Mouse (Mus musculus) adrenal gland, adult 2 months (tissue): Measurements from ENCODE around the gene Zfp87. TPM values are rescaled to one million over a fixed set of nuclear protein-coding genes. Genes with fewer than 3 reads are reported as not detected.
A peak's percentile ranks its signal among the peaks of the same experiment; 100 is the strongest.

Source experiments
- DNase-seq: peaks from one replicate; pipeline ENCODE4 v3.0.0; 2021
- long read RNA-seq: library from polyadenylated mRNA; stranded (forward); transcript quantifications from one replicate; pipeline ENCODE4 v2.0.0, GENCODE M21; 2021
- polyA plus RNA-seq: library from polyadenylated mRNA; depleted of rRNA; stranded (reverse); fragments of >200 nt; gene quantifications from 2 replicates; pipeline ENCODE4 v1.2.3, GENCODE M21; 2012; rRNA removed
- total RNA-seq, 2 experiments: library from RNA; stranded (reverse); gene quantifications; 2 replicates each; pipeline ENCODE4 v1.2.3; 2021

Gene Zfp87
- 10 to 100 TPM; 23.1 to 24.2 TPM for total RNA-seq
- polyA plus RNA-seq, result 3.0 and 4.2 TPM in 2 replicates
- long read RNA-seq, transcript Zfp87-204 (4 exons, 2,656 nt), result major isoform, 7 of 15 reads
- long read RNA-seq, transcript Zfp87-203 (2 exons, 382 nt), result minor isoform, 6 of 15 reads
- long read RNA-seq, partial matches to known transcripts, result 1 of 15 reads
- long read RNA-seq, other reads (novel, unspliced or antisense), result 1 of 15 reads

- DNase-seq, result peak; percentile 94
These were observed at the start of gene Zfp87, which contains the start of gene Gm26965 for GRCm38 (mm10) chr13:67525753-67526410. TSS of gene Zfp87 (minus strand) at chr13:67526177. TSS of gene Gm26965 (minus strand) at chr13:67526151.

GRCm38 (mm10) chr13:67572591-67573189 lies 46.7 kb upstream of the Zfp87 start:
- no peak for DNase-seq

GRCm38 (mm10) chr13:67553730-67554129 lies 27.8 kb upstream of the Zfp87 start, which contains the start of gene Zfp748:
TSS of gene Zfp748 (minus strand) at chr13:67553830.
- DNase-seq, result no peak

GRCm38 (mm10) chr13:67552505-67553346 lies 26.7 kb upstream of the Zfp87 start:
- DNase-seq, result peak; percentile 90

- DNase-seq, result no peak
These were observed 20.0 kb upstream of the Zfp87 start for GRCm38 (mm10) chr13:67545941-67546340.

- no peak for DNase-seq
These were observed 1.2 kb upstream of the Zfp87 start for GRCm38 (mm10) chr13:67527049-67527730.

- no peak for DNase-seq
These were observed 25.1 kb downstream of the Zfp87 start for GRCm38 (mm10) chr13:67500908-67501307.

GRCm38 (mm10) chr13:67500084-67500719 lies 25.8 kb downstream of the Zfp87 start, which contains the start of gene Zfp58:
TSS of gene Zfp58 (minus strand) at chr13:67500555.
- DNase-seq, result peak; percentile 91

GRCm38 (mm10) chr13:67495631-67496030 lies 30.3 kb downstream of the Zfp87 start:
- no peak for DNase-seq

GRCm38 (mm10) chr13:67484424-67484811 lies 41.6 kb downstream of the Zfp87 start:
- DNase-seq, result no peak

GRCm38 (mm10) chr13:67483625-67484423 lies 42.2 kb downstream of the Zfp87 start, which contains the start of gene Zfp874b:
TSS of gene Zfp874b (minus strand) at chr13:67484258.
- DNase-seq, result peak; percentile 91

GRCm38 (mm10) chr13:67481528-67481927 lies 44.4 kb downstream of the Zfp87 start:
- DNase-seq, result no peak

- no peak for DNase-seq
These were observed 56.7 kb downstream of the Zfp87 start for GRCm38 (mm10) chr13:67469274-67469673.

Other genes starting within 250 kb of the Zfp87 start
- gene Zfp458, start 247.7 kb downstream of the Zfp87 start, total RNA-seq, result 1 to 10 TPM; 3.4 to 3.6 TPM
- gene Zfp458, start 247.7 kb downstream of the Zfp87 start, polyA plus RNA-seq, result 0.09 and 0.13 TPM in 2 replicates
- 1 to 10 TPM; 3.3 to 4.6 TPM for gene Zfp457, start 219.7 kb downstream of the Zfp87 start, total RNA-seq
- 0.15 and 0.73 TPM in 2 replicates for gene Zfp457, start 219.7 kb downstream of the Zfp87 start, polyA plus RNA-seq
- 1 to 10 TPM; 3.8 to 5.7 TPM for gene Zfp595, start 193.6 kb downstream of the Zfp87 start, total RNA-seq
- 0.10 and 0.12 TPM in 2 replicates for gene Zfp595, start 193.6 kb downstream of the Zfp87 start, polyA plus RNA-seq
- gene Gm28044, start 165.6 kb downstream of the Zfp87 start, total RNA-seq, result 1 to 10 TPM; 1.2 to 1.8 TPM
- not detected in 2 replicates for gene Gm28044, start 165.6 kb downstream of the Zfp87 start, polyA plus RNA-seq
- gene Zfp953, start 165.6 kb downstream of the Zfp87 start, total RNA-seq, result 1 to 10 TPM; 2.6 to 2.8 TPM
- 0.04 and 0.06 TPM in 2 replicates for gene Zfp953, start 165.6 kb downstream of the Zfp87 start, polyA plus RNA-seq
- gene Gm28041, start 150.4 kb downstream of the Zfp87 start, total RNA-seq, result 1 to 10 TPM; 1.1 TPM
- not detected in 2 replicates for gene Gm28041, start 150.4 kb downstream of the Zfp87 start, polyA plus RNA-seq
- 1 to 10 TPM in 1 of 2 experiments, under 1 TPM in 1; 0.98 to 1.4 TPM for gene Zfp456, start 150.4 kb downstream of the Zfp87 start, total RNA-seq
- not detected in 2 replicates for gene Zfp456, start 150.4 kb downstream of the Zfp87 start, polyA plus RNA-seq
- gene Zfp429, start 126.4 kb downstream of the Zfp87 start, total RNA-seq, result 1 to 10 TPM; 3.5 to 4.7 TPM
- 1.4 TPM in 1 of 2 replicates, not detected in the other for gene Zfp429, start 126.4 kb downstream of the Zfp87 start, polyA plus RNA-seq
- 1 to 10 TPM in 1 of 2 experiments, under 1 TPM in 1; 0.29 to 3.9 TPM for gene Zfp459, start 104.8 kb downstream of the Zfp87 start, total RNA-seq
- 0.02 TPM in 1 of 2 replicates, not detected in the other for gene Zfp459, start 104.8 kb downstream of the Zfp87 start, polyA plus RNA-seq
- 10 to 100 TPM; 16.5 to 20.0 TPM for gene Zfp874a, start 74.6 kb downstream of the Zfp87 start, total RNA-seq
- 0.44 and 0.46 TPM in 2 replicates for gene Zfp874a, start 74.6 kb downstream of the Zfp87 start, polyA plus RNA-seq
- gene Zfp874b, start 41.9 kb downstream of the Zfp87 start, total RNA-seq, result 10 to 100 TPM; 16.1 to 17.3 TPM
- gene Zfp874b, start 41.9 kb downstream of the Zfp87 start, polyA plus RNA-seq, result 0.28 and 0.95 TPM in 2 replicates
- gene Zfp58, start 25.6 kb downstream of the Zfp87 start, total RNA-seq, result 1 to 10 TPM; 7.5 to 7.6 TPM
- 0.17 and 0.20 TPM in 2 replicates for gene Zfp58, start 25.6 kb downstream of the Zfp87 start, polyA plus RNA-seq
- gene Gm26965, start within 50 bp of the Zfp87 start, total RNA-seq, result not detected
- not detected in 2 replicates for gene Gm26965, start within 50 bp of the Zfp87 start, polyA plus RNA-seq
- 1 to 10 TPM; 9.0 to 9.3 TPM for gene Zfp748, start 27.7 kb upstream of the Zfp87 start, total RNA-seq
- gene Zfp748, start 27.7 kb upstream of the Zfp87 start, polyA plus RNA-seq, result 0.66 and 0.75 TPM in 2 replicates
- 1 to 10 TPM; 6.4 to 7.8 TPM for gene Zfp729b, start 83.5 kb upstream of the Zfp87 start, total RNA-seq
- 0.03 and 0.09 TPM in 2 replicates for gene Zfp729b, start 83.5 kb upstream of the Zfp87 start, polyA plus RNA-seq
- gene Gm49345, start 111.6 kb upstream of the Zfp87 start, total RNA-seq, result 1 to 10 TPM; 1.2 to 1.3 TPM
- gene Gm49345, start 111.6 kb upstream of the Zfp87 start, polyA plus RNA-seq, result not detected in 2 replicates
- gene Zfp729a, start 111.6 kb upstream of the Zfp87 start, total RNA-seq, result 1 to 10 TPM; 6.0 to 6.5 TPM
- 0.12 and 0.29 TPM in 2 replicates for gene Zfp729a, start 111.6 kb upstream of the Zfp87 start, polyA plus RNA-seq
- 10 to 100 TPM in 1 of 2 experiments, 1 to 10 TPM in 1; 6.8 to 14.3 TPM for gene Zfp738, start 160.9 kb upstream of the Zfp87 start, total RNA-seq
- 0.95 and 1.8 TPM in 2 replicates for gene Zfp738, start 160.9 kb upstream of the Zfp87 start, polyA plus RNA-seq
- gene Zfp65, start 203.0 kb upstream of the Zfp87 start, total RNA-seq, result 10 to 100 TPM; 10.2 to 10.6 TPM
- gene Zfp65, start 203.0 kb upstream of the Zfp87 start, polyA plus RNA-seq, result 0.06 and 0.16 TPM in 2 replicates
- gene Zfp85, start 229.1 kb upstream of the Zfp87 start, total RNA-seq, result 1 to 10 TPM; 4.7 to 4.8 TPM
- not detected in 2 replicates for gene Zfp85, start 229.1 kb upstream of the Zfp87 start, polyA plus RNA-seq